Mouse (Mus musculus) gastrocnemius, adult 2 months (tissue): ENCODE data around the gene Dnah5. TPM values are rescaled to one million over a fixed set of nuclear protein-coding genes. Genes with fewer than 3 reads are reported as not detected.

ENCODE experiments used
- DNase-seq: peaks from one replicate; pipeline ENCODE4 v3.0.0; 2022
- H3K27ac ChIP-seq: fragments of 200-600 bp; 2 replicates; pipeline ENCODE4 v1.8.1; 2022; ENCODE audit warnings: mild to moderate bottlenecking
- H3K4me3 ChIP-seq: fragments of 200-600 bp; 2 replicates; pipeline ENCODE4 v1.8.1; 2022; ENCODE audit warnings: mild to moderate bottlenecking, moderate library complexity
- CTCF ChIP-seq: fragments of 200-600 bp; IDR thresholded peaks from 2 replicates; pipeline ENCODE4 v1.8.1; 2022; ENCODE audit warnings: antibody characterized with exemption, mild to moderate bottlenecking, moderate library complexity
- intact Hi-C: fragments of 180-260 bp; cut with DNase I; formaldehyde crosslinking; loops from one replicate; pipeline ENCODE4 v1.15.1; 2025
- total RNA-seq, 2 experiments: library from RNA; stranded (reverse); gene quantifications; 2 replicates each; pipeline ENCODE4 v1.2.3; 2021

Gene Dnah5
- total RNA-seq, 2 experiments from 2014 or later = not detected

DNA sequence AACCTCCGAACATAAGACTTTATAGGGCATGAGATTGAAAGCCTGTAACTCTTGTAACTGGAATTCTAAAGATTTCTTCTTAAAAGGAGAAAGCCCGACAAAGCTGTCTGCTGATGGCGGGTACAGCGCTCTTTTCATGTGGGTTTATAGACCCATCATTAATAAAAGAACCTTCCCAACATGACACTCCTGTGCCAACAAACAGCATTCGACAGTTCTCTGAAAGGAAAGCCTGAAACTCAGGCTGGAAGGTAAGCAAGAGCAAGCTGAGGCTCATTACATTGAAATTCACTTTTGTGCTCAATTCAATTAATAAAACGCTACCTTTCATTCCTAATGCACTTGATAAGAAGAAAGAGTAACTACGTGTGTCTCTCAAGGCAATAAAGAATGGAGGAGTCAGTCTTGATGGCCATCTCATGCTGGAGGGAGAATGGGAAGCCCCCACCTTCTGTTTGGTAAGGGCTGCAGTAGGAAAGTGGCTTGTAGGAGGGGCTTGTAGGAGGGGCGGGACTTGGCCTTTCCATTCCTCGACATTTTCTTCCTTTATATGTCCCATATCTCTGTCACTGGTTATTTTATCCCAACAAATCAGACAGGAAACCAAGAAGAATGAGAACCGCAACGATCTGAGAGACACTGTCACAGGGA, 15.1 kb upstream of the Dnah5 start:
- TF ChIP-seq CTCF = no peak
- intact Hi-C loops = no loop called here
- H3K27ac ChIP-seq = no peak overlapping the region
- DNase-seq = no peak
- no peak overlapping the region for H3K4me3 ChIP-seq

DNA sequence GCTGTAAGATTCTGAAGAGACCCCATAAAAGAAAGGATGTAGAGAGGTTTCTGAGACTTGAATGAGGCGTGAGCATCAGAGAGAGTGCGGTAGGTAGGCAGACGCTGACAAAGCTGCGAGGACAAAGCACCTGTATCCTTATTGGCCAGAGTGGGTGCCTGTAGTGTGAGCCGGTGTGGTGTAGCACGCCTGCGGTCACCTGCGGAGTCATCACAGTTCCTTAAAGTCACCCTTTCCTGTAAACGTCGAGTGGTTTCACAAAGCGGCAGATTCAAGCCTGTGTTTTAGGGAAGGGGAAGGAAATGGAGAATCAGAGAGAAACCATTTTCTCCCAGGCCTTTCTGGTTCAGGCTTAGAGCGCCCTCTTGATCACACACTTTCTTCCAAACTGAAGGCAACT, 13.9 kb upstream of the Dnah5 start:
- Histone ChIP-seq H3K27ac (no peak overlapping the region), H3K4me3 (peak overlapping the region; percentile 28; the same call in 1 of the 2 replicates)
- intact Hi-C loops = no loop called here
- TF ChIP-seq CTCF = no peak
- DNase-seq = no peak

DNA sequence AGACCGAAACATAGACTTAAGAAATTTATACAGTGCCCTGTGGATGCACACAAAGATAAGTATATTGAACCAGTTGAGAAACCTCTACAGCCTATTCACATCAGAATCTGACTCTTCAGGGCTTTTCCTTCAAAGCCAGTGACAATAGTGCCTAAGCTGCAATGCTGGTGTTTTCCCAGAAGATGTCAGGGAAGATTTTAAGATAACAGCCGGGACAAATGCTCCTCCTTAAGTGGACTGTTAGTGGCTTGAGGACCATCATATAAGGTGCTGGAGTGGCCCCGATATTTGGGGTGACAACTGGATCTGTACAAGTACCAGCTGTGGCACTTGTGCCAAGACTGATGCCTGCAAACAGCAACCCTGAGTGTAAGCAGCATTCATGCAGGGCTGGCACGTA, 4.9 kb upstream of the Dnah5 start:
- no peak for TF ChIP-seq CTCF
- no peak for DNase-seq
- intact Hi-C loops = no loop called here
- H3K27ac ChIP-seq = no peak overlapping the region
- no peak overlapping the region for H3K4me3 ChIP-seq

DNA sequence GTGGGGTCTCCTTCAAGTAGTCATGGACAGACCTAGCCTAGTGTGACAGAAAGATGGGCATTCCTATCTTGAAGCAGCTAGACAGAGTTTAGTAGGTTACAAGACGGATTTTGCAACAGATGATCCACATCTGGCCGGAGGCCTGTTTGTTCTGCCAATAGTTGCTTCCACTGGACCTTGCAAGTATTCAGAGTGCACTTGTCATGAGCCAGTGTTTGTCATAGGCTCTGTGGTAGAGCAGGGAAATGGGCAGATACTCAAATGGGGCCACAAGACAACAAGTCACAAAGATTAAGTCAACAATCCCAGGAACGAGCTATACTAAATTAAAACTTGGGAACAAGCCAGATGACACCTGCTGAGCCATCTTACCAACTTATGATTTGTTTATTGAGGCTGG, 1.1 kb downstream of the Dnah5 start:
- no peak for DNase-seq
- no peak for TF ChIP-seq CTCF

DNA sequence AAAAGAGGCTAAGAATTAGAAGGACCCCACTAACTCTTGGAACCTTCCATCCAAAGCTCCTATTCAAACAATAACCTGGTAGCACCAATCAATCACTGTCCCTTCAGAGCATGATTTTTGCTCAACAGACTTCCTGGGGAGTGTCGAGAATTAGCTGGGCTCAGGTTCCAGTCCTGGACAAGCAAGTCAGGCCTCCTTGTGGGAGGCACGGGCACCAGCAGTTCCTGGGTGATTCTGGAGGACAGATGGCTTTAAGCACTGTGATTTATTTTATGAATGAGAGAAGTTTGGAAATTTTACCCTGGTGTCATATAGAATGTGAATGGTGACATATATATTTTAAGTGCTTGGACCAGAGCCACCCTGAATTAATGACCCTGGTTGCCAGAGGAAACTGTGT, 4.0 kb downstream of the Dnah5 start:
- TF ChIP-seq CTCF = no peak
- DNase-seq = no peak
- H3K27ac ChIP-seq = no peak overlapping the region
- intact Hi-C loops = no loop called here
- no peak overlapping the region for H3K4me3 ChIP-seq

More for the DNA sequence above, 1.1 kb downstream of the Dnah5 start:
- intact Hi-C loops = no loop called here
- Histone ChIP-seq H3K4me3 (no peak overlapping the region), H3K27ac (no peak overlapping the region)

DNA sequence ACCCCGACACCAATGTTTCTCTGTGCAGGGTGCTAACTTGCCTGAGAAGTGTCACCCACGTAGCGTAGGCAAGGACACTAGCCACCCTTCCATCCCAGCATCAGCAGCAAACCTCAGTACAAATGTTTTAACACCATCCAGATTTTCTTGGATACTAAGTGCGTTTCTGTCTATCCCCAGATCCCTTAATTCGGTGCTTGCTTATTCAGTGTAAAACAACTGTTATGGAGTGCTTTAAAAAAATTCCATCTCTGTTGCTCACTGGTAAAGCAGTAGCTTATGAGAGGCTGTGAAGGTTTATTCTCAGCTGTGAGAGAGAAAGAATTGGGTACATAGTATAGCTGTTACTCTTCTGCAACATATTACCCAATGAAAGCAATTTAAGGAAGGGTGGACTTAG, 9.5 kb downstream of the Dnah5 start:
- no peak for DNase-seq
- TF ChIP-seq CTCF = no peak
- intact Hi-C loops = no loop called here
- H3K4me3 ChIP-seq = no peak overlapping the region
- no peak overlapping the region for H3K27ac ChIP-seq

DNA sequence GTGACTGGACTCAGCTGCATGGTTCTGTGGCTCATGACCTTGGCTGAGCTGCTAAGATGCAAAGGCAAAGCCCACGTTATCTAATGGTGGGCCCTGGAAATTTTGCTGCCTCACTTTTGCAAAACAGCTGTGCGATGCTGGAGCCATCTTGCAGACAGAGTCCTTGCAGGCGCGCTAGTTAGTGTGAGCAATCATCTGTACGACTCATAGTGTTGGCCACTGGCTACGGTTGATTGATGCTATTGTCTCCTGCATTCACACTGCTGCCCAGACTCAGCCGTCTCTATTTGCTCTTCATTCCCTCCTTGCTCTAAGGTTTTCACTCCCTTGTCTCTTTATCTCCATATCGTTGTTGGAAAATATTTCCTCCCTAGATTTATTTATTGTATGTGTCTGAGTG, 12.8 kb downstream of the Dnah5 start:
- H3K27ac ChIP-seq = no peak overlapping the region
- no peak for DNase-seq
- TF ChIP-seq CTCF = no peak
- no peak overlapping the region for H3K4me3 ChIP-seq
- intact Hi-C loops = no loop called here

DNA sequence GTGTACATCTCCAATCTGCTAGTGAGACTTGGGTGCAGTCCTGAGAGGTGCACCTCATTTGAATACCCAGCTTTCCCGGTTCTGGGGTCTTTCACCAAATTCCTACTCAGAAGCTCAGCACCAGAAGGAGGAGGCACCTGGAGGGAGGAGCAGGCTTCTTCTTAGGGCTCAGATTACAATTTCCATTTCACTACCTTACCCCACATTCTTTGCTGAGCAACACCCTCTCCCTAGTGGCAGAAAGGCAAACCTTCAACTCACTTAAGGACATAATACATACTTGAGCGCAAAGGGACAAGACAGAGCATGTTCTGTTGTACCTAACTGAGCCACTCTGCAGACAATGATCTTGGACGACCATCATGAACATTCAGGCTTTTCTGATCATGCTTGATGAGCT, 23.8 kb downstream of the Dnah5 start:
- no peak for TF ChIP-seq CTCF
- DNase-seq = no peak
- no peak overlapping the region for H3K4me3 ChIP-seq
- intact Hi-C loops = no loop called here
- no peak overlapping the region for H3K27ac ChIP-seq

DNA sequence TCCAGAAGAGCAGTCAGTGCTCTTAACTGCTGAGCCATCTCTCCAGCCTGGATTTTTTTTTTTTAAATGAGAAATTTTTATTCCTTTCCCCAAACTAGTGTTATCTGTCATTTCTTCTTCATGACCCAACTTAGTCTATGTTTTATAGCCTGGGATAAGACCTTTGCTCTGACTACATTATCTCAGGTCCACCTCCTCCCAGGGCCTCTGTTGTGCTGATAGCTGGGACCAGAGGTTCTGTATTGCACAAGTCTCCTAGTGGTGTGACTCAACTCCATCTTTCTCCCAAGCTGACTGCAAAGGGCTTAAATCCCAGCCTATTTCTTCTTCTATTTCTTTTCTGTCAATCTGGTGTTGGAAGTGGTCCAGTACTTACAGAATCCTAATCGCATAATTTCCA, 56.7 kb downstream of the Dnah5 start:
- no peak overlapping the region for H3K27ac ChIP-seq
- intact Hi-C loops = no loop called here
- DNase-seq = no peak
- H3K4me3 ChIP-seq = no peak overlapping the region
- no peak for TF ChIP-seq CTCF

DNA sequence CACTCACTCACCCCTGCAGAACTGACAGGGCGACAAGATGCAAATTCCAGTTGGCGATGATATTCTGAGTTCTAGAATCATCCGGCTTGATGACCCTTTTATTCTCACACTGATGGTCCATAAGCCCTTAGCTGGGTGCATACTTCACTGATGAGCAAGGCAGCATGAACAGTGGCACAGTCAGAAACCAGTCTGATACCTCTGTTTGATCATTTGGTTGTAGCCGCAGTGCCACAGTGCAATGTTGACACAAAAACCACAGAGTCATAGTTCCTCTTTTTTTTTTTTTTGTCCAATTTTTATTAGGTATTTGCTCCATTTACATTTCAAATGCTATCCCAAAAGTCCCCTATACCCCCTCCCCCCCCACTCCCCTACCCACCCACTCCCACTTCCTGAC, 95.9 kb downstream of the Dnah5 start:
- DNase-seq = no peak
- TF ChIP-seq CTCF = no peak
- H3K27ac ChIP-seq = no peak overlapping the region
- intact Hi-C loops = no loop called here
- H3K4me3 ChIP-seq = no peak overlapping the region

DNA sequence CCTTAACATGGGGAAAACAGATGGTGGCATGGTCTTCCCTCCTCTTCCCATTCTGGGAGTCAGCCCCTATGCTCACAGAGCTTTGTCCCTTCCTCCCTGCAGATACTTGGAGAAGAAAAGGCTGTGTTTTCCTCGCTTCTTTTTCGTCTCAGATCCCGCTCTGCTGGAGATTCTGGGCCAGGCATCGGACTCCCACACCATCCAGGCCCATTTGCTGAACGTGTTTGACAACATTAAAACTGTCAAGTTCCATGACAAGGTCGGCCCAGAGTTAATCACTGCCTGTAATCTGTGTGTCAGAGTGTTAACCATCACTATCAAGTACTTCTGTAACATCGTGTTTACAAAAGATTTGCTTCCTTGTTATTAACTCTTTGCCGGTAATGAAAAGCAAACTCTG, 103.6 kb downstream of the Dnah5 start:
- TF ChIP-seq CTCF = no peak
- DNase-seq = no peak
- intact Hi-C loops = no loop called here

DNA sequence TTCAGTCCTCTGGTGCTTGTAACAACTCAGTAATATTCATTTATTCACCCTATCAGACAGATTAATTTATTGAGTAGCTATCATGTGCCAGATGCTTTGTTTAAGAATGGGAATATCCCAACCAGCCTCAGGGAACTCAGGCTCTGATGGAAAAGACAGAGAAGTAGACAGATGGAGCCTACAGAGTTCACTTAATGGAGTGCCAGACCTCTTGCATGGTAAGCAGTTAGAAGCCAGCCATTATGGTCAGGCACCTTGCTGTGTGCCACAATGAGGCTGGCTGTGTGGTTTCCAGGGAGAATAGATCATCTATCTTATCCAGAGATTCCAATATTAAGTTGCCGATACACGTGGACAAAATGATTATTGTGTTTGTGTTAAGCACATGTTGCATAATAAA, 104.3 kb downstream of the Dnah5 start:
- no peak overlapping the region for H3K4me3 ChIP-seq
- no peak overlapping the region for H3K27ac ChIP-seq
- no peak for DNase-seq
- intact Hi-C loops = no loop called here
- TF ChIP-seq CTCF = no peak

More for the DNA sequence above, 103.6 kb downstream of the Dnah5 start:
- Histone ChIP-seq H3K27ac (no peak overlapping the region), H3K4me3 (no peak overlapping the region)

DNA sequence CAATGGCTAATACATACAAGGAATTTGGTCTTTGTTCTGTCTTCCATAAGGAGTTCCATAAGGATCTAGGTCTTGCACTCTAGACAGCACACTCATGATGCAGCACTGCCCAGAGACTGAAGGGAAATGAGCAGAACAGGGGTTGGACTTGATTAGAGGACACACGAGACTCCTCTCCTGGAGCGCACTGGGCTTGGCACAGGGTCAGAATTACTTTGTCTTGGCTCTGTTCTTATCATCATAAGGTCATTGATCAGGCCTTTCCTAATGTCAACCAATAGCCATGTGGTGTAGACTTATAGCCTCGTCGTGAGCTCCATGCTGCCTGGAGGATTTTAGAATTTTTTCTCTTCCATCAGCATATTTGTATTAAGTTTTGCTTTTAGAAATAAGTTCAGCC, 107.0 kb downstream of the Dnah5 start:
- no peak for DNase-seq
- TF ChIP-seq CTCF = no peak
- Histone ChIP-seq H3K27ac (no peak overlapping the region), H3K4me3 (no peak overlapping the region)
- intact Hi-C loops = no loop called here

DNA sequence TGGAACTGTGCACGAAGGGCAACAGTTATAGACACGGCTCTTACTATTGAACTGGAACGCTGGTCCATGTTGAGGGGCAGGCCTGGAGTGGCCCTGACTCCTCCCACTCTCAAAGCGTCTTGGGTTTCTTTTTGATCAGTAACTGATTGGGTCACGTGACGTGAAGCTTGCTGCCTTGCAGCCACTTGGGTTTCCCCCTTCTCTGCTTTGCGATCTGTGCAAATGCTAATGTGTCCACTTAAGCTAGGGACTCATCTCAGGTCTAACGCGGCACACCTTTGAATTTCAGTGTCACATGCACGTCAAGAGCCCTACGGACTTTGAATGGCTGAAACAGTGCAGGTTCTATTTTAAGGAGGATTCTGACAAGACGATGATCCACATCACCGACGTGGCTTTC, 109.9 kb downstream of the Dnah5 start:
- intact Hi-C loops = no loop called here
- no peak for DNase-seq
- H3K27ac ChIP-seq = no peak overlapping the region
- TF ChIP-seq CTCF = no peak
- H3K4me3 ChIP-seq = no peak overlapping the region
